Mouse (Mus musculus) layer of hippocampus, postnatal 36 days (tissue): ENCODE data around the gene Kazald1. TPM values are rescaled to one million over a fixed set of nuclear protein-coding genes. Genes with fewer than 3 reads are reported as not detected.

Experiments used
- DNase-seq, 2 experiments: peaks; one replicate each; pipeline ENCODE4 v3.0.0; 2022
- total RNA-seq, 2 experiments: library from RNA; stranded (reverse); gene quantifications; 2 replicates each; pipeline ENCODE4 v1.2.3; 2021

The Kazald1 gene
- total RNA-seq, 2 experiments from 2014 or later, result 1.2 to 1.6 TPM

DNA sequence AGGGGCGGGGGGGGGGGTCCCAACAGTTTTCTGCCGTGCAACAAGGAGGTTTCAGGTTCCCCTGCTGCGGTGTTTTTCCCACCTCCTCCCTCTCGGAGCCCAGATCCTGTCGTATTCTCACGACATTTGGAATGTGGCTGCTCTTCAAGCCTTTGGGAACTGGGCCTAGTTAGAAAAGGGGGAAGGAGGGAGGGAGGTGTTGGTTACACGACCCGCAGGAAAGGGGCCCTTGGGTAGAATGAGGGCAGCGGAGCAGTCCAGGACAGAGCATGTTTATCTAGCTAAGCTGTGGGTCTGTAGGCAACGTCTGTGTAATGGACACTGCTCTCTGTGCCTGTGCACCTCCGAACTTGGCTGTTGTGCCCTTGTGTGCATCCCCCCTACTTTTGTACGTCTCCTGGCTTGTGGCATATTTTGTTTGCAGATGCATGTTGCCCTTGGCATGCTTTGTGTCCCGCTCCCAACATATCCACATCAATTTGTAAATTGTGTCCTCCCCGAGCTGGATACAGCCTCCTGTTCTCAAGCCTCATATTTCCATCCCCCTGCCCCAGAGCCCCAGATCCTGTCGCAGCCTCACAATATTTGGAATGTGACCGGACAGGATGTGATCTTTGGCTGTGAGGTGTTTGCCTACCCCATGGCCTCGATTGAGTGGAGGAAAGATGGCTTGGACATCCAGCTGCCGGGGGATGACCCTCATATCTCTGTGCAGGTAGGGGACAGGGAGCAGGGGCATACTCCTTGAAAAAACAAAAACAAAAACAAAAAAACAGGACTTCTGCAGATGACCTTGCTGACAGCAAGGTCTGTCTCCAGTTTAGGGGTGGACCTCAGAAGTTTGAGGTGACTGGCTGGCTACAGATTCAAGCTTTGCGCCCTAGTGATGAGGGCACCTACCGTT is 3.0 kb downstream of the Kazald1 start:
- DNase-seq, result no peak

DNA sequence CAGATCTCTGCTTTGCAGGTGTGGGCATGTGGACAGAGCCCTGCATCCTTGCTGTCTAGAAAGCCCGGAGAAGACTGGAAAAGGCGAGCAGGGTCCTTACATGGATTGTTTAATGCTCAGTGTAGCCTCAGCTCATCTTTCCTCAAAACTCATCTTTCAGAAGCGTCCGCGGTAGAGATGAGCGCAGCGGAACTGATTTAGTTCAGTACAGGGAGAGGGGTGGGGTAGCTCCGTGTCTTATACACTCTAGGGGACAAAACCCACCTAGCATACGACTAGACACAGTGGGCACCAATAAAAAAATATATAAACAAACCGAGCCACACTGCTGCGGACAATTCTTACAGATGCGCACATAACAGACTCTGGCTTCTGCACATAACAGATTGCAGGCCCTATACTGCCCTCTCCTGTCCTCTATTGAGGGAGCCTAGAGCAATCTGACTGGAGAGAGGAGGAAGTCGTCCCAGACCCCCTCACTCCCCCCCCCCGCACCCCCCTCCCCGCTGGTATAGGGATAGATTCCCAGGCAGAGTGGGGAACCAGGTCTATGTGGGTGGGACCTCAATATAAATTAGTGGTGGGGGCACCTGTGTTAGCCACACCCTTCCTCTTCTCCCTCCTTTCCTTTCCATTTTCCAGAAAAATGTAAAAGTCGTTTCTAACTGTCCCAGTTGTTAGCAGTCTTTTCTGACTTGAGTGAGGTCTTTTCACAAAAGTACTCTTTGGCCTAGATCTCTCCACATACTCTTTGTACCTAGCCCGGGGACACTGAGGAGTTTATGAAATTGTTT is 4.1 kb downstream of the Kazald1 start:
- no peak for DNase-seq

DNA sequence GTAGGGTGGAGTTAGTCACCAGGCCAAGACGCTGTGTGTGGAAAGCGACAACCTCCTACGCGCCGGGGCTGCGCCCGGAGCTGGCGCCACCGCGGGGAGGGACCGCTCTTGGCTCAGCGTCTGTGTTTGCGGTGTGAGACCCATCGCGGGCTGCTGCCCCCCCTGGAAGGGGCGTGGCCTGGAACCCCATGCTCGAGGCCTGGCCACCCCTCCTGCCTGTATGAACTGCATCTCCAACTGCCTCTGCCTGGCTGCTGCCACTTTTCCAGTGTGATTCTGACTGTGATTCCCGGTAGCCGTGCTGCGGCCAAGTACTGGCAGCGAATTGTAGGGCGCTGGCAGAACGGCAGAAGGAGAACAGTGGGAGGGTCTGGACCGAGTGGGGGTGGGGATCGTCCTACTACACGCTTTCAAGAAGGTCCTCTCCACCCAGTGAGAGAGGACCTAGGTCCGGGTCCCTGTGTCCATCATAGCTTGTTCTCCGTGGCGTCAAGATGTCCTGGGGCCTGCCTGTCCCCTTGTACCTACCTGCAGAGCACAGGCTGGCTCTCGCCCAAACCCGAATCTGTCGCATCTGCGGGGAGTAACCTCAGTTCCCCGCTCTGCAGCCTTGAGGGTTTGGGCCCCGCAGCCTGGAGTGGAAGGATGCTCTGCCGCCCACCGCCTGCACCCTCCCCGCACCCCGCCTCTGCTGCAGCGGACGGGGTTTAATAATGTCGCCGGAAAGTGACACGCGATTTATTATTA is 4.9 kb downstream of the Kazald1 start:
- no peak for DNase-seq

GRCm38 (mm10) chr19:45080711-45081110 is 5.7 kb downstream of the Kazald1 start:
- no peak for DNase-seq

DNA sequence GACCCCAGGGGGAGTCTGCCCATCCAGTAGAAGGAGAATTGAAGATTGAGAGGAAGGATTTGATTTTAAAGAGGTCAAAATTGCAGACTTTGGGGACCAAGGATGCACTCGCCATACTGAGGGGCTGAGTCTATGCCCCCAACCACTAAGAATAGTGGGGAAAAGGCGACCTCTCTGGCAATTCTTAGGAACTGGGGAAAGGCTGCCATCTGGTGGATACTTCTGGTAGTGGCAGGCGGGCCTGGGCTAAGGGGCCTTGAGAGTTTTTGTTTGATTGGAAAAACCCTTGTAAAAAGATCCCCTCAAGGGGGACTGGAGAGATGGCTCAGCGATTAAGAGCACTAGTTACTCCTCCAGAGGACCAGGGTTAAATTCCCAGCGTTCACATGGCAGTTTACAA is 6.2 kb downstream of the Kazald1 start:
- peak; percentile 56 to 59 for DNase-seq

DNA sequence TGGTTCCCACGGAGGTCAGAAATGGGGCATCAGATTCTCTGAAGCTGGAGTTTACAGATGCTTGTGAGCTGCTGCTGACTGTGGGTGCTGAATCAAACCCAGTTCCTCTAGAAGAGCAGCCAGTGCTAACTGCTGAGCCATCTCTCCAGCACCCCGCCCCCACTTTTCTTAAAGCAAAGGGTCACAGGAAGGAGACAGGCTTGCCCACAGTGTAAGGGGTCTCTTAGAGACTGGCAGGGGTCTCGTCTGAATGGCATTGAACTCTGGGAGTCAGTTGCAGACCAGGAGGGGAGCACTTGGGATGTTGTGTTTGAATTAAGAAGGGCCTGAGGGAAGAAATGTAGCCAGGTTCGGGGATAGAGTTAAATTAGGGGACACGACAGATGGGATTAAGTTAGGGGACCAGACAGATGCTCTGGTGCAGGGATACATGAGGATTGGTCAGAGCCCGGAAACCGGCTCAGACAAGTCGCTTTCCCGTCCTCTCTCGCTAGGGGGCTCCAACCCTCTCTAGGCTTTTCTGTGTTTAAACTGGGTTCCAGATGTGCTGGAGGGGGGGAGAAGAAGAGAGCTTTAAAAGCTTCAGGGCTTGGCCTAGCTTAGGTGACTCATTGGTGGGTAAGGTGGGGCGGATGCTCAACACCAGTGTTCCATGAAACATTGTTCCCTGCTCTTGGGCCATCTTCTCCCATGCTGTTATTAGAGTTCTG is 7.0 kb downstream of the Kazald1 start:
- no peak for DNase-seq

DNA sequence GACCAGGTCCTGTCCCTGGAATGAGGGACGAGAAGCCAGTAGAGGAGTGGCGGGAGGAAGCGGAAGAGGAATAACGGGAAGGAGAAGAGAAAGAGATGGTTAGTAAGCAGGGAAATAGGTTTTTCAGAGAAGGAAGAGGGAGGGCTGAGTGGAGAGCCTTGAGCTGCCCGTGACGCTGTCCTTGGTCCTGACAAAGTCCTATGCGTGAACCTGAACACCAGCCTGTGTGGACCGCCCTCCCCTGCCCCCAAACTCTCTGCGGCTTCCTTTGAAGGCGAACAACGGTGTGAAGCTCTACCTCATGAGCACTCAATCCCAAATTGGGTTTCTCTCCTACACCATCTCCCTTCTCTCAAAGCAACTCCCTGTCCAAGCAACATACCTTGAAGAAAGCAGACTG is 22.8 kb downstream of the Kazald1 start:
- no peak for DNase-seq

GRCm38 (mm10) chr19:45100486-45101270 is 25.6 kb downstream of the Kazald1 start:
- no peak for DNase-seq

DNA sequence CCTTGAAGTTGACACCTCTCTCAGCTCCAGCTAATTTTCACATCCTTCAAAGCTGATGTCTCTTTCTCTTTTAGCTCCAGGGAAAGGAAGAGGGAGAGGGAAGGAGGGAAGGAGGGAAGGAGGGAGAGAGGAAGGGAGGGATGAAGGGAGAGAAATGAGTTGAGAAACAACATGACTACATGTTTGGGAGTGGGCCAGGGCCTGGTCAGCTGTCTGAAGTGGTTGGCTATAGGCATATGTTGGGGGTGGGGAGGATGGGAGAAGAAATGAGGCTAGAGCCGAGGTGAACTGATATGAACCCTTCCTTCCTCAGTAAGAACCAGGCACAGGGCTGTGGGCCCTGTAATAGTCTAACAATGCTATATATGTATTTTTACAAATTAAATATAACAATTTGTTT is 30.6 kb downstream of the Kazald1 start:
- no peak for DNase-seq

DNA sequence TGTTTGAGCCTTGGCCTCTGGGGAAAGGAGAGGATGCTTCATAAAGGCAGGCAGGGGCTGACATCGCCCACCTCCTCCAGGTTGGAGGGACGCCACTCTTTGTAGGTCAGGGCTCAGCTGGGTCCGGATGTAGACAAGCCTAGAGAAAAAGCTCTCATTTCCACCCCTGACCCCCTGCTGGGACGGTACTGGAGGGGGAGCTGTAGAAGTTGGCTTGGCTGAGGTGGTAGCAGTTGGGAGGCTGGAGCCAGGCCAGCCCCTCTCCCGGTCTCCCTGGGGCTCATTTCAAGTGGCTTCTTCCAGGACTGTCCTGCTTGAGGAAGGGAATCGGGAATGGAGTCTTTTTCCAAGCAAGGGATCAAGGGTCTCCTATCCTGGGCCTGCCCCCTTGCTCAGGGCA is 31.6 kb downstream of the Kazald1 start:
- DNase-seq, result no peak

DNA sequence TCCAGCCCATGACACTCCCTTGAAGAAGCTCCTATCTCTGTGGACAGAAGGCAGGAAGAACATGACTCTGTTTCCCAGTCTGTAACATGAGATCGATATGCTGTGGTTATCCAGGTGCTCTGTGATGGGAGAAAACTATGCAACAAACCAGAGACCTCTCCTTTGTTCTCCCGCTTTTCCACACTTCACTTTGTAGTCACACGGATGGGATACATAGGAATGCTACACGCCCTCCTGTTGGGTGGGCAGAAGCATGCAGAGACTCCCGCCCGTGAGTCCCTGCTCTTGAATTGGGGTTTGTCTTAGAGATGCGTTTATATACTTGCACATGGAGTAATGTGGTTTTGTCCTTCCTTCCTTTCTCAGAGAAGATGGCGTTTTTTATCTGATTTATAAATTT is 35.6 kb downstream of the Kazald1 start:
- DNase-seq, result no peak

GRCm38 (mm10) chr19:45112444-45112843 is 37.4 kb downstream of the Kazald1 start:
- no peak for DNase-seq

DNA sequence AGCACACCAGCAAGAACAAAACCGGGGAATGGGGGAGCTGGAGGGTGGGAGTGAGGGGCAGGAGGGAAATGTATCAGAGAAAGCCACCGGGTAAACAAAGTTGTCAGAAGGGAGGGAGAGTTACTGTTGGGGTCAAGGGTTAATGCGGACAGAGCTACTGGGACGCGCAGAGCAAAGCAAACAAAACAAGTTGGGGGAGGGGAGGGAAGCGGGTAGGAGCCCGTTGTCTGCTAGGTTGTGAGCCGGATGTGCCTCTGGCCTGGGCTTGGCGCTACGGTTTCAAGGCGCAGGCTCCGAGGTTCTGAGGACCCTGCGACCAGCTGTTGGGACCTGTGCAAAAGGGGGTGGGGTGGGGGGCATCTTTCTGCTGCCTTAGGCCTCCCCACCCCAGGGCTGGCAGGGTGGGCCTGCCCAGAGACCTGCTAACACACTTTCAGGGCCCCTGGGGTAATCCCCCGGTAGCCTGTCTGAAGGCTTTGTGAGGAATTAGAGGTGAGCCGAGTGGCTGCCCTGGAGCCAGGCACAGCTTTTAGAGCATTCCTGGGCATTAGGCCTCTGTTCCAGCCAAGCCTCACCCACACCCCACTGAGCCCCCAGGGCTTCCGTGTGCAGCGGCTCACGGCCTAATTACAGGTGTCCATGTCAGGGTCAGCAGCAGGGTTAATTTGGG is 38.9 kb downstream of the Kazald1 start:
- DNase-seq, result no peak

DNA sequence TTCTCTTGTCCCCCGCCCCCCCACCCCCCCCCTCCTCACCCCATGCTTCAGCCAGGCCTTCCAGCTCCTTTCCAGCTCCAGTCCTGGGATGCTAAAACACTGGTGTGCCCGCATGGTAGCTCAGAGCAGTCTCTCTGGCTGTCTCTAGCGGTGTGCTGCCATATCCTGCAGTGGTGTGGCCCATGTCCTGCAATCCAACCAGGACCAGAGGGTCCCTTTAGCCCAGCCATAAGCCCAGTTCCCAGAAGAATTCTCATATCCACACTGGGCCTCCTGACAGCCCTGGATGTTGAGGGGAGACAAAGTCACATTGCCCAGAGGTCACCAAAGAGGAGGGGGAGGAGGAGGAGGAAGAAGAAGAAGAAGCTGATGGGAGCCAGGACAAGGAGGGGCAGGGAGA is 39.7 kb downstream of the Kazald1 start:
- no peak for DNase-seq

DNA sequence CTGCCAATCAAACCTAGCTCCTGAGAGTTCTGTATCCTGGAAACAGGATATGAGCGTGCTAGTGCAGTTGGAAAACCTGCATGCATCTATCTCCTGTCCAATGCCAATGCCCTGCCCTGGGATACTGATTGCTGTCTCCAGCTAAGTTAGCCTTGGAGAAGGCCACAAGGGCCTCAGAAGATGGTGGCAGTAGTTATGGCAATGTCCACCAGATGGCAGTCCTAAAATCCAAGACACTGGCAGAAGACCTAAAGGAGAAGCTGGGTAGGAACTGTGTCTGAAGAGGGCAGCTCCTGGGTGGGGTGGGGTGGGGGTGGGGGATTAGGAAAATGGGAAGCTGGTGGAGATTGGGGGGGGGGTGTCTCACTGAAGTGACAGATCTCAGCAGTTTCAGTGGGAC is 41.8 kb downstream of the Kazald1 start:
- DNase-seq, result no peak

Other genes starting within 250 kb of the Kazald1 start
- gene Slf2, start 144.1 kb upstream of the Kazald1 start, total RNA-seq, result 10 to 100 TPM; 39.5 to 46.2 TPM
- gene Sema4g, start 86.1 kb upstream of the Kazald1 start, total RNA-seq, result 10 to 100 TPM; 23.2 to 23.5 TPM
- 10 to 100 TPM; 15.8 to 16.5 TPM for gene Twnk, start 69.6 kb upstream of the Kazald1 start, total RNA-seq
- 10 to 100 TPM; 37.6 to 41.8 TPM for gene Mrpl43, start 68.8 kb upstream of the Kazald1 start, total RNA-seq
- gene Lzts2, start 60.8 kb upstream of the Kazald1 start, total RNA-seq, result 10 to 100 TPM; 25.6 to 30.8 TPM
- gene Pdzd7, start 29.5 kb upstream of the Kazald1 start, total RNA-seq, result 1 to 10 TPM; 2.2 to 3.4 TPM
- 10 to 100 TPM; 82.4 to 91.5 TPM for gene Sfxn3, start 27.7 kb upstream of the Kazald1 start, total RNA-seq
- gene Tlx1, start 75.4 kb downstream of the Kazald1 start, total RNA-seq, result not detected
- gene Lbx1, start 160.6 kb downstream of the Kazald1 start, total RNA-seq, result not detected